Mouse (Mus musculus) kidney, adult 9 months (tissue): Measurements from ENCODE around the gene Gaa.
"Not testable (repeated sequence)": the region's sequence is repeated elsewhere in the genome, so short reads cannot be mapped to it uniquely, and the experiment has no call there.

ENCODE experiments used
- DNase-seq: peaks from one replicate; pipeline ENCODE4 v3.0.0; 2022

Gaa gene

DNA sequence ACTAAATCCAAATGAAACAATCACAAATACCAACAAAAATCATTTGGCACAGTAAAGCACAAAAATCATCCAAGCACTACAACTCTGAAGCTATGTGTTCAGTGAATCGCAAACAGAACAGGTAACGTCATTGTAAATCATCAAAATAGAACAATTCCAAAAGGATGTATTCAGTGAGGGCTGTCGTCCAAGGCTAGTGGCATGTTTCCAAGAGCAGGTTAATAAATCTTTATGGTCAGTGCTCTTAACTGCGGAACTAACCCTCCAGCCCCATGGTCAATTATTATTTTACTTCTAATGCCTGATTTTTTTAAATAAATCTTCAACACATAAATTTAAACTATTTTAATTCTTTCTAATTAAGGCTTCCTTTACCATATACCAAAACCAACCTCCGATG, 11.1 kb upstream of the Gaa start:
- DNase-seq: peak; percentile 56

GRCm38 (mm10) chr11:119258216-119258571, 9.5 kb upstream of the Gaa start:
- DNase-seq: no peak

- DNase-seq: peak; percentile 79
Observed at GRCm38 (mm10) chr11:119258572-119259322, 8.9 kb upstream of the Gaa start.

- DNase-seq: no peak
Observed at GRCm38 (mm10) chr11:119259977-119260376, 7.7 kb upstream of the Gaa start.

DNA sequence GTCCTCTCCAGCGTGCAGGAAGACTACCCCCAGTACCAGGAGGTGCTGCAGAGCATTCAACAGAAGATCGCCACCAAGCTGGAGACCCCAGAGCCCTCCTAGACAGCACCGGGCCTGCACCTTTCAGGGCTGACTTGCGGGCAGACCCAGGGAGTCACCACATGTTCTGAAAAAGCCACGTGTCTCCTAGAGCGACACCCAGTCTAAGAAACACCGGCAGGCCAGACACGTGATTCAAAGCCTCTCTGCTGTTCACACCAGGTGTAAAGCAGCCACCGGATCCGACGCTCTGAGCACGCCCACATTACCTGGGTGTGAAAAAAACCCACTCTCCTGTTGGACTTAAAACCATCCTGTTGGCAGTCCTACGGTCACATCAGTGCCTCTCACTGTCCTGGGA, 3.3 kb upstream of the Gaa start:
- no peak for DNase-seq

DNA sequence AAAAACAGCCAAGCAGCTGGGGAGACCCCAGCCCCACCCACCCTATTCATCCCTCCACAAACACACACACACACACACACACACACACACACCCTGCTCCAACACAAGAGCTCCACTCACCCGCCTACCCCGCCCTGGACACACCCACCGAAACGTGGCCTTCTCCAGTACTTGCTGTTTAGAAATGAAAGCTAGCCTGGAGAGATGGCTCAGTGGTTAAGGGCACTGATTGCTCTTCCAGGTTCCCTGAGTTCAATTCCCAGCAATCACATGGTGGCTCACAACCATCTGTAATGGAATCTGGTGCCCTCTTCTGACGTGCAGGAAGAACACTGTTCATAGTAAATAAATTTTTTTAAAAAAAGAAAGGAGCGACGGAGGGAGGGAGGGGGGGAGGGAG, 1.9 kb upstream of the Gaa start:
- DNase-seq: no peak

DNA sequence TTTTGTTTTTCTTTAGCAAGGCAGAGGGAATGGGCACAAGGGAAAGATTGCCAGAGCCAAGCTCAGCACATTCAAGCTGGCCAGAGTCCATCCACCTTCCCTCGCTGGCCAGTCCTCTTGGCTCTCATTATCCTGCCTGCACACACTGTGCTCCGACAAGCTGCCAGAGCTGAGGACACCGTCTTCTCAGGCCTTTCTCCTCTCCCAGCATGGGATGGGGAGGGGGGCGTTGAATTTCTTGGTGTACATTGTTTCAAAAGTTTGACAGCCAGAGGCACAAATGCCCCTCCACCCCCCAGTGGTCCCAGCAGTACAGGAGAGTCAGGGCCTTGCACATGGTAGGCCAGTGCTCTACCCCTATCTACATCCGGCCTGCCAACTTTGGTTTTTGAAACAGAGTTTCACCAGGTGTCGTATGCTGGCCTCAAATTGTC, 429 bp upstream of the Gaa start:
- DNase-seq: peak; percentile 85

DNA sequence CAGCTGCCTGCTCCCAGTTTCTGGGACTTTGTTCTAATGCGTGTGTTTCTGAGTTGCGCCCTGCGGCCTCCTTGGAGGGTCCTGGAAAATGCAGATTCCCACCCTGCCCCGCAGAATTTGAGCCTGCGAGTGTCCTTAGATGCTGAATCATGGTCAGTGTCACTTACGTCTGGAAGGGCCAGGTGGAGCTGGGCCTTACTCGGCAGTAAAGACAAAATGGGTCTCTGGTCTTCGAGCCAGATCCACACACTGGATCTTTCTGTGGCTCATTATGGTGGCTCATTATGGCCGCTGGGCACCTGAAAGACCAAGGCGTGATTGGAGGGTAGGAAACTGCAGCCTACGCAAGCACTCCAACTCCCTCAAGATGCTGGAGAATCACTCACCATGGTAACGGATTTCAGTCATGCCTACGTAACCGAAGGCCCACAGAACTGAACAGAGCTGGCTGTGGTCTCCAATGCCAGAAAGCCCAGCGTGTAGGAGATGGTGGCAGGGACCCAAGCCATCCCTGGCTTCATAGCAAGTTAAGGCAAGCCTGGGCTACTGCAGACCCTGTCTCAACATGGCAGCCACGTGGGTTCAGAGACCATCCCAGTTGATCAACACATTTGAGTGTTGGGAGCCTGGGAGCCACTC, 989 bp downstream of the Gaa start:
- no peak for DNase-seq

- DNase-seq: not testable (repeated sequence)
Observed at GRCm38 (mm10) chr11:119272492-119272891, 4.8 kb downstream of the Gaa start.

- DNase-seq: no peak
Observed at GRCm38 (mm10) chr11:119273186-119273930, 5.7 kb downstream of the Gaa start.

- no peak for DNase-seq
Observed at GRCm38 (mm10) chr11:119281030-119281429, 13.3 kb downstream of the Gaa start.

- no peak for DNase-seq
Observed at GRCm38 (mm10) chr11:119285791-119286527, 18.3 kb downstream of the Gaa start.

GRCm38 (mm10) chr11:119287207-119287992, 19.7 kb downstream of the Gaa start:
- no peak for DNase-seq

DNA sequence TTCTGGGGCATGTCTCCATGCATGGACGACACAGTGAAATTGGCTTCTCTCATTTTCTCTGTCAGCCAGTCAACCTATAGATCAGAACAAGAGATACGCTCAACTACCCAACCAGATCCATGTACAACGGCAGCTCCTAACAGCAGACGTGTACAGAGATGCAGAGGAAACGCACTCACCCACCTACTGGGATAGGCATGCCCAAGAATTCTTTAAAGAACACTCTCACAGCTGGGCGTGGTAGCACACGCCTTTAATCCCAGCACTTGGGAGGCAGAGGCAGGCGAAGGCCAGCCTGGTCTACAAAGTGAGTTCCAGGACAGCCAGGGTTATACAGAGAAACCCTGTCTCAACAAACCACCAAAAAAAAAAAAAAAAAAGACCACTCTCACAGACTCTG, 25.2 kb downstream of the Gaa start:
- DNase-seq: not testable (repeated sequence)

- no peak for DNase-seq
Observed at GRCm38 (mm10) chr11:119297996-119298395, 30.3 kb downstream of the Gaa start.

- DNase-seq: no peak
Observed at GRCm38 (mm10) chr11:119298917-119299316, 31.2 kb downstream of the Gaa start.

DNA sequence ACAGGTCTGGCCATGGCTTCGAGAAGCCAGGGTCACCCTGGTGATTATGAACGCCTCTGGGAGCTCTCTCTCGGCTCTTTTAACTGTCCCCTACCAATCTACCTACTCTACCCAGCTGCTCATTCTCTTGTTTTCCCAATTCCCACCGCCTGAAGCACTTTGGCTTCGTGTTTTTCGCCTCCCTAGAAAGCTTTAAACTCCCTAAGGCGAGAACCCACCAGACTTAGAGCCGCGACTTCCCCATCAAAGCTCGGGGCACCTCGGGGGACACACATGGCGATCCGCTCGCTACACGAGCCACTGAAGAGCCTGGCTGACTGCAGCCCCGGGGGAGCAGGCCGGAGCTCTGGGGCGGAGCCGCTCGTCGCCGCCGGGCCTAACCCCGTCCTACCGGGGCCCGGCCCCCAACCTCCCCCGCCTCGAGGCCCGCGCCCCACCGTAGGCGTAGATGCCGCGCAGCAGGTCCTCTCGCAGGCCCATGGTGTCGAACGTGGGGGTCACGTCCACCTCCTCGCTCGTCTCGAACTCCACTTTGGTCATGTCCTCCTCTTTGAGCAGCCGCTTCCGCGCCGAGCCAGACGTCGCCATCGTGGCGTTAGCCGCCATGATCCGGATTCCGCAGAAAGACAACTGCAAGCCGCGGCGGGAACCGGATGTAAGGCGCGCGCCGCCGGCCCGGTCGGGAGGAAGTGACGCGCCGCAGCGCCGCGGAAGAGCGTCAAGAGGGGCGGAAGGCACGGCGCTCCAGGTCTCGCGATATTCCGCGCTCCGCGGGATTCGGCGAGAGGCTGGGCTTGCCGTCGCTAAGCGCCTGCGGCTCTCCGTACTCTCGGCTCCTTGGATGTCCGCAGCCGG, 31.9 kb downstream of the Gaa start, which contains the start of gene Eif4a3:
Eif4a3 (minus strand) TSS at position 699 of the 855 bp plus-strand sequence.
- DNase-seq: peak; percentile 94

- no peak for DNase-seq
Observed at GRCm38 (mm10) chr11:119300246-119300935, 32.7 kb downstream of the Gaa start.

GRCm38 (mm10) chr11:119300986-119301385, 33.3 kb downstream of the Gaa start:
- no peak for DNase-seq

- peak; percentile 47 for DNase-seq
Observed at GRCm38 (mm10) chr11:119304904-119305712, 37.4 kb downstream of the Gaa start.
